Mouse (Mus musculus): ENCODE measurements around the gene Snx7. TPM values are rescaled to one million over a fixed set of nuclear protein-coding genes. Genes with fewer than 3 reads are reported as not detected.

The Snx7 gene
- polyA plus RNA-seq (2014; fragmentation: Illumina TruSeq; extraction: RNeasy Lipid Tissue Mini Kit (QIAGEN cat#74804); ENCODE audit: low read depth, low replicate concordance), result 9.2 TPM

GRCm38 (mm10) chr3:117868637-117869323 is at the start of gene Snx7:
TSS of gene Snx7 (minus strand) at chr3:117868936.

